Mouse (Mus musculus) myocyte (in vitro differentiated cells): ENCODE data around the gene Lrrc20.

Experiments used
- CEBPB ChIP-seq: IDR thresholded peaks from 2 replicates; pipeline ENCODE4 v1.6.1; 2011; ENCODE audit warnings: mild to moderate bottlenecking, moderate library complexity; ENCODE audit not compliant: poor library complexity, insufficient read depth, severe bottlenecking
- MAX ChIP-seq: IDR thresholded peaks from one replicate; pipeline ENCODE4 v1.6.1; 2011; ENCODE audit warnings: low read depth, mild to moderate bottlenecking, control low read depth
- MYOG ChIP-seq, 3 experiments: IDR thresholded peaks; one replicate each; pipeline ENCODE4 v1.6.1; 2011; ENCODE audit warnings: control low read depth in 2 of 3, low read depth in 2 of 3, mild to moderate bottlenecking in 2 of 3; ENCODE audit not compliant: insufficient read length in 2 of 3, control insufficient read depth in 1 of 3, insufficient read depth in 1 of 3
- POLR2A ChIP-seq: IDR thresholded peaks from one replicate; pipeline ENCODE4 v1.6.1; 2011; ENCODE audit warnings: low read depth, mild to moderate bottlenecking, control low read depth, moderate library complexity; ENCODE audit not compliant: insufficient read length
- POLR2AphosphoS2 ChIP-seq: IDR thresholded peaks from one replicate; pipeline ENCODE4 v1.6.1; 2011; ENCODE audit warnings: low read depth, control low read depth; ENCODE audit not compliant: insufficient read length
- SRF ChIP-seq: IDR thresholded peaks from one replicate; pipeline ENCODE4 v1.6.1; 2011; ENCODE audit warnings: low read depth; ENCODE audit not compliant: control insufficient read depth, insufficient read length
- TCF3 ChIP-seq: IDR thresholded peaks from one replicate; pipeline ENCODE4 v1.6.1; 2011; ENCODE audit warnings: low read depth, control low read depth; ENCODE audit not compliant: insufficient read length

DNA sequence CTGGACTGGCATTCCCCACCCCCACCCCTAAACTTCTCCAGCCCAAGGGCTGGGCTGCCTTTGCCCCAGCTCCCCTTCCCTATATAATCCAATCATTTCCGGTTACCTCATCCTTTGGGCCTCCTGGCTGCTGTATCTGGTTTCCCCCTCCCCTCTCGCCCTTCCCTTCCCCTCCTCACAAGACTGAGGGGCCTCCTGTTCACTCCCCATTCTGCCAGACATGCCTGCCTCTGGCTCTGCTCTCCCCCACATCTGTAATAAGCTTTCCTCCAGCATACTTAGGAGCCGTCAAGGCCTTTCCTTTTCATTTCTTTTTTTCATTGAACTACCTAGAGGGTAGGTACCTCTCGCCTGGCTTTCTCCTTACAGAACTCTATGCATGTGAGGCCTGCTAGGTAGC is 19.9 kb downstream of the Lrrc20 start:
- TF ChIP-seq MYOG (IDR thresholded peaks at IDR 0.05; ENCODE audit: control insufficient read depth in 1 of 3, insufficient read depth in 1 of 3, insufficient read length in 2 of 3, low read depth in 2 of 3), result no peak
- TF ChIP-seq POLR2A, result no peak
- no peak for TF ChIP-seq SRF
- no peak for TF ChIP-seq POLR2AphosphoS2
- no peak for TF ChIP-seq CEBPB
- no peak for TF ChIP-seq MAX
- TF ChIP-seq TCF3, result no peak
